Mouse (Mus musculus) intestine, postnatal 0 days (tissue): Measurements from ENCODE around the gene Srebf2. TPM values are rescaled to one million over a fixed set of nuclear protein-coding genes. Genes with fewer than 3 reads are reported as not detected.

Experiments
- ATAC-seq: fragments of 200-750 bp; cut with Nextera tagmentation; 2 replicates; pipeline ENCODE4 v1.8.0; 2017; ENCODE audit warnings: mild to moderate bottlenecking, moderate TSS enrichment, moderate library complexity
- H3K27ac ChIP-seq: fragments of 300-500 bp; sonication (generic); 2 replicates; pipeline ENCODE4 v1.5.1; 2014; ENCODE audit warnings: mild to moderate bottlenecking, low read depth, low read length, moderate library complexity
- H3K27me3 ChIP-seq: fragments of 300-500 bp; sonication (generic); replicated peaks from 2 replicates; pipeline ENCODE4 v1.6.1; 2014; ENCODE audit warnings: low read length, mixed read lengths; ENCODE audit not compliant: control insufficient read depth, insufficient read depth
- H3K36me3 ChIP-seq: fragments of 300-500 bp; sonication (generic); 2 replicates; pipeline ENCODE4 v1.6.1; 2014; ENCODE audit warnings: mild to moderate bottlenecking, moderate library complexity; ENCODE audit not compliant: control insufficient read depth, insufficient read depth
- H3K4me1 ChIP-seq: fragments of 300-500 bp; sonication (generic); replicated peaks from 2 replicates; pipeline ENCODE4 v1.6.1; 2014; ENCODE audit warnings: antibody characterized with exemption, low read length, mixed read lengths; ENCODE audit not compliant: control insufficient read depth, insufficient read depth
- H3K4me2 ChIP-seq: fragments of 300-500 bp; sonication (generic); replicated peaks from 2 replicates; pipeline ENCODE4 v1.6.1; 2014; ENCODE audit warnings: low read depth, mild to moderate bottlenecking, moderate library complexity
- H3K4me3 ChIP-seq: fragments of 300-500 bp; sonication (generic); 2 replicates; pipeline ENCODE4 v1.5.1; 2014; ENCODE audit warnings: low read depth, low read length
- H3K9ac ChIP-seq: fragments of 300-500 bp; sonication (generic); 2 replicates; pipeline ENCODE4 v1.6.1; 2014; ENCODE audit warnings: mild to moderate bottlenecking, low read depth, low read length
- H3K9me3 ChIP-seq: fragments of 300-500 bp; sonication (generic); 2 replicates; pipeline ENCODE4 v1.6.1; 2016; ENCODE audit warnings: mixed run types; ENCODE audit not compliant: control insufficient read depth
- CTCF ChIP-seq: sonication (generic); IDR thresholded peaks from 2 replicates; pipeline ENCODE4 v1.5.1; 2016; ENCODE audit warnings: low read depth, mild to moderate bottlenecking, control low read depth, antibody characterized with exemption, moderate library complexity
- WGBS: fragments of 180-500 bp; shearing (Covaris S2); extraction: QIAGEN DNeasy Blood & Tissue Kit; methylation state at CpG from one replicate; pipeline ENCODE4 v1.1.7; 2014; 5-methylcytosine and 5-hydroxymethylcytosine counted together
- polyA plus RNA-seq: library from polyadenylated mRNA; unstranded; fragments of >200 nt; fragmentation: Nextera tagmentation; extraction: Ambion mirVana; gene quantifications from 2 replicates; pipeline ENCODE4 v1.2.1, GENCODE M21; 2015

The Srebf2 gene
- polyA plus RNA-seq, 1 experiment from 2014 or later: 68.7 TPM

- ATAC-seq: no peak
- peaks cover 96% of the 10 kb centered on the region for H3K36me3 ChIP-seq
Measured at GRCm38 (mm10) chr15:82197937-82198336, 51.0 kb downstream of the Srebf2 start.

GRCm38 (mm10) chr15:82198342-82198741 lies 51.4 kb downstream of the Srebf2 start:
- Histone ChIP-seq H3K9me3 (no peaks in the 10 kb centered on the region), H3K27me3 (no peaks in the 10 kb centered on the region), H3K9ac (no peak overlapping the region), H3K27ac (no peak overlapping the region; the same call in 1 of the 2 replicates), H3K4me2 (no peak overlapping the region), H3K4me3 (no peak overlapping the region), H3K4me1 (no peaks in the 10 kb centered on the region), H3K36me3 (peaks cover 96% of the 10 kb centered on the region)
- 88% methylated on average over 7 of the region's 7 CpGs for WGBS
- TF ChIP-seq CTCF: no peak
- ATAC-seq: no peak

More at GRCm38 (mm10) chr15:82197937-82198336, 51.0 kb downstream of the Srebf2 start:
- Histone ChIP-seq H3K27ac (no peak overlapping the region; the same call in 1 of the 2 replicates), H3K9me3 (no peaks in the 10 kb centered on the region), H3K9ac (no peak overlapping the region), H3K27me3 (no peaks in the 10 kb centered on the region), H3K4me1 (no peaks in the 10 kb centered on the region), H3K4me3 (no peak overlapping the region), H3K4me2 (no peak overlapping the region)
- WGBS: 94% methylated on average over 11 of the region's 11 CpGs
- no peak for TF ChIP-seq CTCF

- Histone ChIP-seq H3K9ac (no peak overlapping the region), H3K4me1 (no peaks in the 10 kb centered on the region), H3K27me3 (no peaks in the 10 kb centered on the region), H3K4me2 (no peak overlapping the region), H3K36me3 (peaks cover 96% of the 10 kb centered on the region), H3K4me3 (no peak overlapping the region), H3K27ac (no peak overlapping the region), H3K9me3 (no peaks in the 10 kb centered on the region)
- 89% methylated on average over 12 of the region's 12 CpGs for WGBS
- TF ChIP-seq CTCF: no peak
- ATAC-seq: no peak
Measured at GRCm38 (mm10) chr15:82199546-82199945, 52.6 kb downstream of the Srebf2 start.

- 91% methylated on average over 6 of the region's 6 CpGs for whole genome bisulfite sequencing
- no peak for TF ChIP-seq CTCF
- no peak for ATAC-seq
- Histone ChIP-seq H3K9ac (no peak overlapping the region), H3K27ac (no peak overlapping the region), H3K4me3 (no peak overlapping the region), H3K36me3 (peaks cover 92% of the 10 kb centered on the region), H3K27me3 (no peaks in the 10 kb centered on the region), H3K4me2 (no peak overlapping the region), H3K9me3 (no peaks in the 10 kb centered on the region), H3K4me1 (no peaks in the 10 kb centered on the region)
Measured at GRCm38 (mm10) chr15:82202086-82202485, 55.1 kb downstream of the Srebf2 start.

GRCm38 (mm10) chr15:82203090-82203489 lies 56.1 kb downstream of the Srebf2 start:
- WGBS: 87% methylated on average over 10 of the region's 10 CpGs
- H3K27ac ChIP-seq: no peak overlapping the region
- H3K27me3 ChIP-seq: no peaks in the 10 kb centered on the region
- no peak overlapping the region for H3K4me2 ChIP-seq
- no peak for ATAC-seq
- H3K4me3 ChIP-seq: no peak overlapping the region
- no peaks in the 10 kb centered on the region for H3K4me1 ChIP-seq
- H3K9me3 ChIP-seq: no peaks in the 10 kb centered on the region
- peaks cover 82% of the 10 kb centered on the region for H3K36me3 ChIP-seq
- no peak for TF ChIP-seq CTCF
- no peak overlapping the region for H3K9ac ChIP-seq

- no peak for ATAC-seq
- no peak overlapping the region for H3K27ac ChIP-seq
- no peak overlapping the region for H3K9ac ChIP-seq
- no peaks in the 10 kb centered on the region for H3K4me1 ChIP-seq
- no peaks in the 10 kb centered on the region for H3K9me3 ChIP-seq
- peaks cover 75% of the 10 kb centered on the region for H3K36me3 ChIP-seq
- H3K4me2 ChIP-seq: no peak overlapping the region
- no peak for TF ChIP-seq CTCF
- H3K27me3 ChIP-seq: no peaks in the 10 kb centered on the region
- H3K4me3 ChIP-seq: no peak overlapping the region
- 88% methylated on average over 20 of the region's 20 CpGs for WGBS
Measured at GRCm38 (mm10) chr15:82203611-82204351, 56.8 kb downstream of the Srebf2 start.
